Mouse (Mus musculus): Measurements from ENCODE around the gene Rnft1.

Gene Rnft1

DNA sequence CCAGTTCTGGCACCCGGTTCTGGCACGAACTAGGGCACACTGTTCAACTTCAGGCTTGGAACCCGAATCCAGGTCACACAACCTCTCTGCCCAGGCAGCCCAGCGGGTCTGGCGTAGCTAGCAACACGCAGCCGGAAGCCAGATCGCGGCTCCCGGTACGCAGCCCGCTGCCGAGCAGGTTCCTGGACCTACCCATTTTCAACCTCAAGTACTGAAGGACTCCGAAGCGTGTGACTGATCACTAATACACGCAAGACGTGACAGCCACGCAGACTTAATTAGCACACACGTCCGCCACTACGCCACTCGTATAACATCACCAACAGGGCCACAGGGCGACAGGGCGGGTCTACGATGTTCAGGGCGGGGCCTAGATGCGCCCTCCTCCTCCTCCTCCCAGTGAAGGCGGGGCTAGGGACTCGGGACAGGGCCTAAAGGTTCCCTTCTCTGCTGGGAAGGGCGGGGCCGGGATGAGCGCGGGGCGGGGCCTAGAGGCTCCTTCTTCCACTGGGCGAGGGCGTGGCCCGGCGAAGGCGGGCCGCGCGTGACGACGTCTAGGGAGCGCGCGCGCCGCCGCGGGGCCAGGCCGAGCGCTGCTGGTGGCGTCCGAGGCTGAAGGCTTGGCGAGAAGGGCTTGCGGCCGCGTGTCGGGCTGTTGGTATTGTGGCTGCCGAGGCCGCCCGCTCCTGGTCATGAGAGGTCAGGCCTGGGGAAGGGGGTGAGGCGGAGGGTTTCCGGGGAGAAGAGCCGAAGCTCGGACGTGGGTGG lies at the start of gene Rnft1:
Gene Rnft1, plus strand, starts transcription at position 557 of the 768 bp plus-strand sequence.
- peak; percentile 96 to 98 for DNase-seq (ENCODE audit: low read depth in 2 of 2, low spot score in 2 of 2)

GRCm38 (mm10) chr11:86436843-86437242 lies 47.6 kb upstream of the Rnft1 start:
- peak in 1 of 2 experiments; percentile 5 for DNase-seq (ENCODE audit: low read depth in 2 of 2, low spot score in 2 of 2)

GRCm38 (mm10) chr11:86438261-86438660 lies 46.2 kb upstream of the Rnft1 start:
- no peak for DNase-seq (ENCODE audit: low read depth in 2 of 2, low spot score in 2 of 2)

GRCm38 (mm10) chr11:86440791-86441190 lies 43.7 kb upstream of the Rnft1 start:
- no peak for DNase-seq (ENCODE audit: low read depth in 2 of 2, low spot score in 2 of 2)

- no peak for DNase-seq (ENCODE audit: low read depth in 2 of 2, low spot score in 2 of 2)
Observed at GRCm38 (mm10) chr11:86453991-86454390, 30.5 kb upstream of the Rnft1 start.

GRCm38 (mm10) chr11:86457545-86457944 lies 26.9 kb upstream of the Rnft1 start:
- DNase-seq (ENCODE audit: low read depth in 2 of 2, low spot score in 2 of 2), result no peak

GRCm38 (mm10) chr11:86458866-86459265 lies 25.6 kb upstream of the Rnft1 start:
- DNase-seq (ENCODE audit: low read depth in 2 of 2, low spot score in 2 of 2), result no peak

- no peak for DNase-seq (ENCODE audit: low read depth in 2 of 2, low spot score in 2 of 2)
Observed at GRCm38 (mm10) chr11:86462579-86462978, 21.9 kb upstream of the Rnft1 start.

DNA sequence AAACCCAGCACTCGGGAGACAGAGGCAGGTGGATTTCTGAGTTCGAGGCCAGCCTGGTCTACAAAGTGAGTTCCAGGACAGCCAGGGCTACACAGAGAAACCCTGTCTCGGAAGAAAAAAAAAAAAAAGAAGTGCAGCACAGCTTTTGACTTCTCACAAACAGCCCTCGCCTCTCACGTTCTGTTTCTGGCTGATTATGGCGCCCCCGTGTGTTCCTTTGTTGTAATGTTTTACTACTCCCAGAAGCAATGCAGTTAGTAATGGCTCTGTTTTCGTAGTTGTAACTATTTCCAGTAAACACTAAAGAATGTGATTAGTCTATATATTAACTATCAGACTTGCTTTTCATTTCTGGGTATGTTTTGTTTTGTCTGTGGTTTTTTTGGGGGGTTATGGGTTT lies 20.2 kb upstream of the Rnft1 start:
- DNase-seq (ENCODE audit: low read depth in 2 of 2, low spot score in 2 of 2), result peak; percentile 51 to 66

DNA sequence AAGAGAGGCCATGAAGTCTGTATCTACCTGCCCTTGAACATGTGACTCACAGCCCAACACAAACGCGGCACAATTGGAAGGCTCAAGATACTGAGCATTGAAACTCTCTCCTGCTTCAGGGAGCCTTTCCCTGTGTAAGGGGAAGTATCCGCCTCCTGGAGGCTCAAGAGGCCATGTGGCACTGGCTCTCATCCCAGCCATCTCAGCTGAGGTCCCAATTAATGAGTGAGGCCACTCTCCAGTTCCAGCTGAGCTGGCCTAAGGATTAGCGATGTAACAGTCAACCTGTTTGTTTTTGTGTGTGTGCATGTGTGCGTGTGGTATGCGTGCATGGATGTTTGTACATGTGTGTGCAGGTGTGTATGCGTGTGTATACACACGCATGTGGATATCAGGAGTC lies 16.1 kb upstream of the Rnft1 start:
- no peak for DNase-seq (ENCODE audit: low read depth in 2 of 2, low spot score in 2 of 2)

DNA sequence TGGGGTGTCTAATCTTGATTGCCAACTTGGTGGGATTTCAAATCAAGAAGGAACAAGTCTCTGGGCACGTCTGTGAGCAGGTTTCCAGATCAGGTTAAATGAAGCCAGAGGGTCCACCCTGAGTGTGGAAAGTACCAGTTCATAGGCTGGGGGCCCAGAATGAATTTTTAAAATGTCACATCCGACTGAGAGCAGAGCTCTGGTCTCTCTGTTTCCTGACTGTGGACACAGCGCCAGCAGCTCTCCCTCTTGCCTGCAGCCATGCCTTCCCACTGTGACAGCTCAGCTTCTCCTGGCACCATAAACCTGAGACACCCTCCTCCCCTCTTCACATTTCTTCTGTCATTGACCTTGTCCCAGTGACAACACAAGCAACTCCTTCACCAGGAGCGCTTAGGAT lies 15.5 kb upstream of the Rnft1 start:
- DNase-seq (ENCODE audit: low read depth in 2 of 2, low spot score in 2 of 2), result no peak

GRCm38 (mm10) chr11:86471785-86472184 lies 12.7 kb upstream of the Rnft1 start:
- no peak for DNase-seq (ENCODE audit: low read depth in 2 of 2, low spot score in 2 of 2)

- DNase-seq (ENCODE audit: low read depth in 2 of 2, low spot score in 2 of 2), result no peak
Observed at GRCm38 (mm10) chr11:86472771-86473171, 11.7 kb upstream of the Rnft1 start.

- no peak for DNase-seq (ENCODE audit: low read depth in 2 of 2, low spot score in 2 of 2)
Observed at GRCm38 (mm10) chr11:86473576-86473975, 10.9 kb upstream of the Rnft1 start.

- peak in 1 of 2 experiments; percentile 31 for DNase-seq (ENCODE audit: low read depth in 2 of 2, low spot score in 2 of 2)
Observed at GRCm38 (mm10) chr11:86484910-86485510, 553 bp downstream of the Rnft1 start.

GRCm38 (mm10) chr11:86490782-86491181 lies 6.3 kb downstream of the Rnft1 start:
- DNase-seq (ENCODE audit: low read depth in 2 of 2, low spot score in 2 of 2), result no peak

DNA sequence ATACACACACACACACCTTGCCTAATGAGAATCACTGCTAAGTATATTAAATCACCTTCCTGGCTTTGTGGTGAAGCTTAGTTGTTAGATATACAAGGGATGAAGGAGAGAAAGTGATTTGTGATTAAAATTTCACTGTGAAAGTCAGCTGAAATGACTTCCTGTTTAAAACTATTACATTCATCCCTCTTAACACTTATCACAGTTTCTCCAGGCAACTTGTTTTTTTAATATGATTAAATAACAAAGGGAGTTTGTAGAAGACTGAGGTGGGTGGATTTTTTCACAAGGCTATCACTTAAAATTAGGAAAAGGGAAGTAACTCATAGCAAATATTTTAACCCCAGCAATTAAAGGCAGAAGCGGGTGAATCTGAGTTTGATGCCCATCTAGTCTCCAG lies 12.9 kb downstream of the Rnft1 start:
- no peak for DNase-seq (ENCODE audit: low read depth in 2 of 2, low spot score in 2 of 2)

DNA sequence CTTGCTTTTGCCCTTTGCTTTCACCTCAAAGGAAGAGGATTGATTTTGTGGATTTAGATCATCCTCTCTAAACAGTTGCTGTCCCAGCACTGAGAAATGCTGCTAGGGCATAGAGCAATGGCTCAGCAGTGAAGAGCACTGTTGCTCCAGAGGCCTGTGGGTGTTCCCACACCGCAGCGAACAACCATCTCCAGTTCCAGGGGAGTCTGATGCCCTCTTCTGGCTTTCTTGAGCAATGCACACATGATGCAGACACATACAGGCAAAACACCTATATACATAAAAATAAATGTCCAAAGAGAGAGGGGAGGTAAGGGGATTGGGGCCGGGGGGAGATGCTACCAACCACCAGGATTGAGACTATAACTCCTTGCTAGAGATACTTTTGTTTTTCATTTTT lies 13.5 kb downstream of the Rnft1 start:
- DNase-seq (ENCODE audit: low read depth in 2 of 2, low spot score in 2 of 2), result no peak

GRCm38 (mm10) chr11:86500795-86501194 lies 16.3 kb downstream of the Rnft1 start:
- no peak for DNase-seq (ENCODE audit: low read depth in 2 of 2, low spot score in 2 of 2)

DNA sequence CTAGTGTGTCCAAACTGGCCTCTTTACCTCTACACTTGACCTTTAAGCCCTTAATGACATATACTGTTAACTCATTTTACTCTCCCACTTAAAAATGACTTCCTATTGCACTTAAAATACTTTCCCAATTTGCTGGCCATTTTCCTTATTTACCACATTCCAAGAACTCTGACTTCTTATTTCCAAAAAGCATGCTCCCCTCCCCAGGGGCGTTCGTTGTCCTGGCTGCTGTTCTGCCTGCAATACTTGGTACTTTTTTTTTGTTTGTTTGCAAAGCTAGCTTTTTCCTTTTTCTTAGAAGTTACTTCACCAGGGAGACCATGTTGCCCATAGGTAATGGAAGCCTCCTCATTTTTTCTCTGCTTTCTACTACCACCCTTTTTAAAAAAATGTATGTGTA lies 18.7 kb downstream of the Rnft1 start:
- no peak for DNase-seq (ENCODE audit: low read depth in 2 of 2, low spot score in 2 of 2)

DNA sequence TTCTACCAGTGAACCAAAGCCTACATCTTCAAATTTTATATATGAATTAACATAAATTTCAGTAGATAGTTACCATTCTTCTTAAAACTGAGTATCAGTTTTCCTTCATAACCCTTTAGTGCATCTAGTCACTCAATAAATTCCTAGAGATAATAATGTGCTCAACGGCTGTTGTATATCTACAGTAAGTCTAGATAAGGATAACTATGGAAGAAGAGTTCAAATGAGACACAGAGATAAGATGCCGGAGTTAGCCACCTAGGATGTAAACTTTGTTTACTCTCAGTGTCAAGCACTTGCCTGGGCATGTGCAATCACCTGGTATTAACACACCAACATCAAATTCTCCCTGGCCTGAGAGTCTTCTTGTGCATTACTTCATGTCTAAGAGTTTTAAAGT lies 22.9 kb downstream of the Rnft1 start:
- DNase-seq (ENCODE audit: low read depth in 2 of 2, low spot score in 2 of 2), result no peak

- DNase-seq (ENCODE audit: low read depth in 2 of 2, low spot score in 2 of 2), result no peak
Observed at GRCm38 (mm10) chr11:86507991-86508390, 23.5 kb downstream of the Rnft1 start.

GRCm38 (mm10) chr11:86516620-86517019 lies 32.2 kb downstream of the Rnft1 start:
- DNase-seq (ENCODE audit: low read depth in 2 of 2, low spot score in 2 of 2), result no peak
